Comparison of ENCODE assay signal across 8 mouse cellular contexts in genomic region chr4:135797931-135798330, GRCm38 (mm10). TPM values are rescaled to one million over a fixed set of nuclear protein-coding genes. Genes with fewer than 3 reads are reported as not detected.
DNase-seq lines count a peak whose midpoint lies in the region; ATAC-seq and TF ChIP-seq lines count a peak whose summit lies in the region.

No protein-coding gene starts in this region.

- peak overlapping the region; percentile 40; the same call in 1 of the 2 replicates for H3K27ac ChIP-seq in limb, embryonic 15.5 days
- 0 out of 2 replicates have a peak overlapping the region, but pooled peaks have one; percentile 24 for H3K27ac ChIP-seq in stomach, postnatal 0 days (replicated peaks)

- no peak overlapping the region for H3K4me3 ChIP-seq in limb, embryonic 15.5 days
- no peak overlapping the region for H3K4me3 ChIP-seq in stomach, postnatal 0 days (ENCODE audit: low read depth, low read length)

- peak; percentile 48 for ATAC-seq in limb, embryonic 15.5 days (ENCODE audit: insufficient number of reproducible peaks, low FRiP score, low TSS enrichment, low read depth)
- ATAC-seq in stomach, postnatal 0 days (ENCODE audit: low FRiP score, low TSS enrichment), result no peak

- H3K9ac ChIP-seq in limb, embryonic 15.5 days, result no peak overlapping the region
- H3K9ac ChIP-seq in stomach, postnatal 0 days (ENCODE audit: low read length), result no peak overlapping the region

- peaks cover 25% of the 10 kb centered on the region for H3K4me1 ChIP-seq in limb, embryonic 15.5 days
- H3K4me1 ChIP-seq in stomach, postnatal 0 days (replicated peaks; ENCODE audit: control insufficient read depth, insufficient read depth), result 0 out of 2 replicates have a peak, but pooled peaks cover 3% of the 10 kb centered on the region

- H3K9me3 ChIP-seq in limb, embryonic 15.5 days, result no peaks in the 10 kb centered on the region
- no peaks in the 10 kb centered on the region for H3K9me3 ChIP-seq in stomach, postnatal 0 days (ENCODE audit: control insufficient read depth, low read length)

- TF ChIP-seq EP300 in stomach, postnatal 0 days (optimal IDR thresholded peaks at IDR 0.05), result no peak

- peak; percentile 41 to 50 for DNase-seq in kidney, postnatal 4 days
- no peak for DNase-seq in kidney, adult 9 months
- peak; percentile 70 for DNase-seq in adipocyte (ENCODE audit: low spot score)
- DNase-seq in fibroblast of lung, adult 2 months (ENCODE audit: low read depth), result peak; percentile 75
- peak; percentile 51 for DNase-seq in stomach, postnatal 0 days (ENCODE audit: low spot score)
- no peak for DNase-seq in cerebellum, adult 11 months
- no peak for DNase-seq in spleen, postnatal 36 days (ENCODE audit: low spot score in 2 of 2)

- no peaks in the 10 kb centered on the region for H3K36me3 ChIP-seq in limb, embryonic 15.5 days
- no peaks in the 10 kb centered on the region for H3K36me3 ChIP-seq in stomach, postnatal 0 days (ENCODE audit: control insufficient read depth, insufficient read depth, low read length)

- H3K27me3 ChIP-seq in limb, embryonic 15.5 days, result no peaks in the 10 kb centered on the region
- no peaks in the 10 kb centered on the region for H3K27me3 ChIP-seq in stomach, postnatal 0 days (ENCODE audit: control insufficient read depth, insufficient read depth, low read length)

- WGBS in limb, embryonic 15.5 days, result 22% methylated on average over 11 of the region's 11 CpGs
- WGBS in stomach, postnatal 0 days, result 20% methylated on average over 11 of the region's 11 CpGs

- TF ChIP-seq CTCF in stomach, postnatal 0 days (IDR thresholded peaks at IDR 0.05; ENCODE audit: low read depth), result no peak

- no peak overlapping the region for H3K4me2 ChIP-seq in limb, embryonic 15.5 days
- no peak overlapping the region; the same call in 1 of the 2 replicates for H3K4me2 ChIP-seq in stomach, postnatal 0 days (replicated peaks; ENCODE audit: low read depth)

RNA-seq across cellular contexts. Expression of gene Myom3, which starts 38.4 kb away (rescaled TPM):
- polyA plus RNA-seq in limb, embryonic 15.5 days (2015; fragmentation: Nextera tagmentation; extraction: Ambion mirVana), result 7.8 and 15.1 TPM in 2 replicates
- 0.46 and 0.59 TPM in 2 replicates for polyA plus RNA-seq in stomach, postnatal 0 days (2015; fragmentation: Nextera tagmentation; extraction: Ambion mirVana)

RNA-seq across cellular contexts. Expression of gene Srsf10, which starts 57.6 kb away (rescaled TPM):
- polyA plus RNA-seq in limb, embryonic 15.5 days (2015; fragmentation: Nextera tagmentation; extraction: Ambion mirVana), result 208 and 209 TPM in 2 replicates
- 83.7 and 88.1 TPM in 2 replicates for polyA plus RNA-seq in stomach, postnatal 0 days (2015; fragmentation: Nextera tagmentation; extraction: Ambion mirVana)

Comparison
In these comparisons a context has a peak if more than half of its experiments do, and no peak if none do; other contexts are left out.
1. DNase-seq: peak in kidney, postnatal 4 days (2 of 2), adipocyte (single experiment), fibroblast of lung, adult 2 months (single experiment) and stomach, postnatal 0 days (single experiment); none in kidney, adult 9 months (single experiment), cerebellum, adult 11 months (single experiment) and spleen, postnatal 36 days (0 of 2).